Mouse (Mus musculus): Measurements from ENCODE around the gene Pigm.

Gene Pigm

DNA sequence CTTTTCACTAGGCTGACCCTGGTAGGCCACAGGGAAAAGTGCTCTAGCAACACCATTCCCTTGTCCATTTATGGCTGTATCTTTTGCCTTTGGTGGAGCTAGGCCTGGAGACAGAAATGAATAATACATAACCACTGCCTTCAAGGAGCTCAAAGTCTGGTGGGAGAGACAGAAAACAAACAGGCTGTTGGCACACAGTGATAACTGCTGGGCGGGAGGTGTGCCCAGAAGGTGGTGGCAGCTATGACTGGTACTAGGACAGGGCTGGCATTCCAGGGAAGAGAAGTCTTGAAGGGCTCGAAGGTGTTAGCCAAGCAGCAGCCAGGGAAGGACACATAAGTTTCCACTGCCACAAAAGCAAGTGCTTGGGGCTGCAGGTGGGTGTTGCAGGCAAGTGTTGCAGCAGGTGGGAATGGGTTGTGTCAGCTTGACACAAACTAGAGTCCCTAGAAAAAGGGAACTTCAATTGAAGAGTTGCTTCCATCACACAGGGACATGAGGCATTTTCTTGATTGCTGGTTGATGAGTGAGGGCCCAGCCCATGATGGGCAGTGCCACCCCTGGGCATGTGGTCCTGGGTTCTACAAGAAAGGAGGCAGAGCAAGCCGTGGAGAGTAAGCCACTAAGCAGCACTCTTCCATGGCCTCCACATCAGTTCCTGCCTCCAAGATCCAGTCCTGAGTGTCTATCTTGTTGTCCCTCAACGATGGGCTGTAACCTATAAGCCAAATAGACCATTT lies 37.3 kb downstream of the Pigm start:
- DNase-seq (ENCODE audit: low read depth, low spot score): no peak

GRCm38 (mm10) chr1:172414231-172414585 lies 37.9 kb downstream of the Pigm start:
- no peak for DNase-seq (ENCODE audit: low read depth, low spot score)

GRCm38 (mm10) chr1:172415061-172415460 lies 38.7 kb downstream of the Pigm start:
- no peak for DNase-seq (ENCODE audit: low read depth, low spot score)

DNA sequence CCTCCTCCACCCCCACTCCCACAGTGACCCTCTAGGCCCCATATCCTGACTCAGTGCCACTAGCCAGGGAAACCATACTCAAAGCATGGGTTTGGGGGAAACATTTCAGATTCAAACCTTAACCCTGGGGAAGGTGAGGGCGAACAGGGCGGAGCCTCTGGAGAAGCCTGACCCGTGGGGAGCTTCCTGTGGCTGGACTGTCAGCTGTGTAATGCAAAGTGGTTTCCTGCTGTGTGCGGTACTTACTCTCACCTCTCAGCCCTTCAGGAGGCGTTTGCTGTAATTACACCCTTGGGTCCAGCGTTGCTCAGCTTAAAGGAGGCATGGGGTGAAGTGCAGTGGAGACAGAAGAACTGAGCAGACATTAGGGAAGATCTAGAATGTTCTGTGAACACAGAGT lies 41.8 kb downstream of the Pigm start:
- DNase-seq (ENCODE audit: low read depth, low spot score): no peak

DNA sequence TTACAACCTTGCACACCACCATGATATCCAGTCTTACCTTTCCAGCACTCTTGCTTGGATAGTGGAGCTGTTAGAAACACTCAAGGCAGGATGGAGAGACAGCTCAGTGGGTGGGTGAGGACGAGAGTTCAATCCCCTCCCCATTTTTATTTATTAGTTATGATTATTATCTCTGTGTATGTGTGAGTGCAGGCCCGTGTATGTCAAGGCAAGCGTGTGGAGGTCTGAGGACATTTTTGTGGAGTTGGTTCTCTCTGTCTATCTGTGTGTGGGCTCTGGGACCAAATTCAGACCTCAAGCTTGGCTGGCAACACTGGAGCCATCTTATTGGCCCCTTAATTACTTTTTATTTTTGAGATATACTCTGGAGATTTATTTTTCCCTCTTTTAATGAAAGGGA lies 42.3 kb downstream of the Pigm start:
- no peak for DNase-seq (ENCODE audit: low read depth, low spot score)

DNA sequence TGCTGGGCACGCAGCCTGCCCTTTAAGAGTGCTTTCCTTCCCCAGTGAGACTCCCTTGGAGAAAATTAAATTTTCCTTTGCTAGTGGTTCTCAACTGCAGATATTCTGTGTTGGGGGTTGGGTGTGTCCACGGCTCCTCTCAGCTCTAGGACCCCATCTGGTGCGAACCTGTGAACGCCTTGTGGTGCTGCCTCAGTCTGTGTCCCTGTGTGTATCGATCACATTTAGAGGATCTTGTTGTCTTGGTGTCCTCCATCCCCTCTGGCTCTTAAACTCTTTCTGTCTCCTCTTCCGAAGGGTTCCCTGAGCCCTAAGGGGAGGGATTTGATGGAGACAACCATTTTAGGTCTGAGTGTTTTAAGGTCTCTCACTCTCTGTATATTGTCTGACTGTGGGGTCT lies 43.8 kb downstream of the Pigm start:
- DNase-seq (ENCODE audit: low read depth, low spot score): no peak

DNA sequence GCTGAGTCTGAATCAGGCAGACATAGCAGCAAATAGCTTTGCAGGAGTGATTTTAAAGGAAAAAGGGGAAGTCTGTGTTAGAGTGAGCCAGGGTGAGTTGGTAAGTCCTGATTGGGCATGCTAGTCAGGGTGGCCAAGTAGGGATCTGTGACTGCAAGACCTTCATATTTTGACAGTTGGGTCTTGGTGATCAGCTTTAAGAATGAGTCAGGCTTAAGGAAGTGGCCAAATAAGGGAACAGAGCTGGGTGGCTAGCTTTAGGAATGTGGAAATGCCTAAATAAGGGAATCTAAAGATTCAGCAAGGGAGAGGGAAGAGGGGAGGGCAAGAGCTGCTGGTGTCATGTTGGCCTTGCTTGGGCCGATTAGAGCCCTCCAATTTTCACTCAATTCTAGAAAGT lies 47.0 kb downstream of the Pigm start:
- DNase-seq (ENCODE audit: low read depth, low spot score): no peak

DNA sequence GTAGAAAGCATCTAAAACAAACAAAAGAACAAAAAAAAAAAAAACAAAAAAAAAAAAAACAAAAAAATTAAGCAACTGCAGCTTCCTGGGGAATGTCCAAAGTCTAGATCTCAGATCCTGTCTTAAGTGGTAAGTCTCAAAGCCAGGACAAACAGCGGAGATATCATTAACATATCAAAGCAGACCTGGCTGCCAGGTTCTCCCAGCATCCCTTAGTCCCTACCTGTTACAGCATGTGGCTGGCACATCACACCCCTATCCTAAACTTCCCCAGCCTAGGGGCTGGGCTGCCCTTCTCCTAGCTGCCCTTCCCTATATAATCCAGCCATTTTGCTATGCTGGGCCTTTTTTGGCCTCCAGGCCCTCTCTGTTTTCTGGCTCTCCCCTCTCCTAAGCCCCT lies 50.1 kb downstream of the Pigm start:
- DNase-seq (ENCODE audit: low read depth, low spot score): no peak

DNA sequence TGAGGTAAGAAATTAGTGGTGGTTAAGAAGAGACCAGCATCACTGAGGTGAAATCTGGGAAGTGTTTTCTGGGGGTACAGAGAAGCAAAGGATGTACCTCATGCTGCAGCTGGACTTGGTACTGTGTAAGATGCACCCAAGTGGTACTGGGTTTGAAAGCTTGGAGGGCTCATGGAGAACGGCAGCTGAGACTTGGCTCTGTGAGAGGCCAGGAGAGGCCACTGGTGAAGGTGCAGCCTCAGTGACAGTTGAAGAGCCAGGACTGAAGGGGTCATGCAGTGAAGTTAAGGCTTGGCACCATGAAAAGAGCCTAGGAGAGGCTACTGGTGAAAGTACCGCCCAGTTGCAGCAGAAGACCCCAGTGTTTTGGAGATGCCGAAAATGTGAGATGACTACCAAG lies 51.5 kb downstream of the Pigm start:
- DNase-seq (ENCODE audit: low read depth, low spot score): no peak

DNA sequence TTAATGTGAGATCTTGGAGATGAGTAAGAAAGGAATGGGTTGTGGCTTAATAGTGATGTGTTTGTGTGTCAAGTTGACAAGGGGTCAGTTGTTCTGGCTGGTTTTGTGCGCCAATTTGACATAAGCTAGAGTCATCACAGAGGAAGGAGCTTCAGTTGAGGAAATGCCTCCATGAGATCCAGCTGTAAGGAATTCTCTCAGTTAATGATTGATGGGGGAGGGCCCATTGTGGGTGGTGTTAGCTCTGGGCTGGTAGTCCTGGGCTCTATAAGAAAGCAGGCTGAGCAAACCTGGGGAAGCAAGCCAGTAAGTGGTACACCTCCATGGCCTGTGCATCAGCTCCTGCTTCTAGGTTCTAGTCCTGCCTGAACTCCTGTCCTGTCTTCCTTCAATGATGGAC lies 52.3 kb downstream of the Pigm start:
- DNase-seq (ENCODE audit: low read depth, low spot score): no peak

- DNase-seq (ENCODE audit: low read depth, low spot score): no peak
These were observed 54.4 kb downstream of the Pigm start for GRCm38 (mm10) chr1:172430731-172431220.

DNA sequence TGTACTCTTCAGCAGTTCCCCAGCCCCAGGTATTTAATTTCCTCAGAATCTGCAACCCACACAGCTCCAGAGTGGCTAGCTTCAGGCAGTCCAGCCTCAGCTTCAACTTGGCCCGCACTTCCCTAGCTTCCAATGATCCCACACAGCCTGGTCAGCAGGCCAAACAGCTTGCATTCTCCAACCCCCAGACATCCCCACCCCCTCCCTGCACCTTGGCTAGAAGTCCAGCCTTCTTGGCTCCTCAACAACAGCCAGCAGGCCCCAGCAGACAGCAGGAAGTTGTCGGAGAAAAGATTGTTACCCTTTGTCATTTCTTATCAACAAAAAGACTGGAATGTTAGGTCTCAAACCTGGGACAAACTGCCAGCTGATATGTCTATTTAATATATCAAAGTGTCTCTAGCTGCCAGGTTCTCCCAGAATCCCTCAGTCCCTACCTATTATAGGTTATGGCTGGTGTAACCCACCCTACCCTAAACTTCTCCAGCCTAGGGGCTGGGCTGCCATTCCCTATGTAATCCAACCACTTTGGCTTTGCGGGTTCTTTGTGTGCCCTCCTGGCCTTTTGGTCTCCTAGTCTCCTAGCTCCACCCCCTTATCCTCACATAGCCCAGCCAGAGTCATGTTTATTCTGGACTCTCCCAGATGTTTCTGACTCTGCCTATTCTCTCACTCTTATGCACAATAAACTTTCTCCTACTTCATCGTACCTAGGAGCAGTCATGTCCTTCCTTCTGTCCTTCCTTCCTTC lies 55.7 kb downstream of the Pigm start:
- no peak for DNase-seq (ENCODE audit: low read depth, low spot score)

GRCm38 (mm10) chr1:172432587-172432955 lies 56.2 kb downstream of the Pigm start:
- no peak for DNase-seq (ENCODE audit: low read depth, low spot score)

- no peak for DNase-seq (ENCODE audit: low read depth, low spot score)
These were observed 56.9 kb downstream of the Pigm start for GRCm38 (mm10) chr1:172433012-172433850.

All from telencephalon, adult 2 months (tissue).